Mouse (Mus musculus): ENCODE measurements around the gene Tmem150a.

DNA sequence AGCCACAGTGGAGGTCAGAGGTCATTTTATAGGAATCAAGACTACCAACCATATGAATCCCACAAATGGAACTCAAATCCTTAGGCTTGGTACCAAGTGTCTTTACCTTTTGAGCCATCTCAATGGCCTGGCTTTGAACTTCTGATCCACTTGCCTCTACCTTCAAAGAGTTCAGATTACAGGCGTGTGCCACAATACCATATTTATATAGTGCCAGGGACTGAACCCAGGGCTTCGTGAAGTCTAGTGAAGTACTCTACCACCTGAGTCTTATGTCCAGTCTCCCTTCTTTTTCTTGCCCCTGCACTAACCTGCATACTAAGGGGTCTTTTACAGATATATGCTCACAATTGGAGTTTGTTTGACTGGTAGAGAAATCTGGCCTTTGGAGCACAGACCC is 31.3 kb downstream of the Tmem150a start:
- TF ChIP-seq POLR2A (IDR thresholded peaks at IDR 0.05; ENCODE audit: insufficient read depth, low read depth, low read length), result no peak
- no peak for TF ChIP-seq CTCF (IDR thresholded peaks at IDR 0.05)
- TF ChIP-seq EP300 (IDR thresholded peaks at IDR 0.05; ENCODE audit: insufficient read depth, low read depth, low read length), result no peak

Measured in heart, adult 2 months (tissue).